Mouse (Mus musculus): ENCODE data around the gene Aldh8a1. TPM values are rescaled to one million over a fixed set of nuclear protein-coding genes. Genes with fewer than 3 reads are reported as not detected.

Gene Aldh8a1
- total and polyA plus RNA-seq, 2 experiments: 309 to 384 TPM

- TF ChIP-seq CTCF (IDR thresholded peaks at IDR 0.05; ENCODE audit: low read depth, low read length) (no peak), POLR2A (IDR thresholded peaks at IDR 0.05; ENCODE audit: extremely low read depth, insufficient read depth, low read length) (no peak)
- Histone ChIP-seq H3K27me3 (ENCODE audit: control insufficient read depth, insufficient read depth, low read length) (no peaks in the 10 kb centered on the region), H3K36me3 (ENCODE audit: control insufficient read depth, insufficient read depth, low read length) (no peaks in the 10 kb centered on the region), H3K4me3 (ENCODE audit: insufficient read depth, low read depth, low read length) (no peak overlapping the region), H3K27ac (replicated peaks; ENCODE audit: insufficient read depth, low read depth, low read length) (peak overlapping the region; percentile 38), H3K9ac (ENCODE audit: low read depth, low read length) (no peak overlapping the region), H3K79me2 (ENCODE audit: control insufficient read depth, insufficient read depth, low read length) (no peaks in the 10 kb centered on the region), H3K4me1 (ENCODE audit: control insufficient read depth, insufficient read depth, low read length) (peaks cover 46% of the 10 kb centered on the region)
- peak; percentile 20 for DNase-seq (ENCODE audit: extremely low read depth, low read depth, low spot score)
- 55% methylated on average over 8 of the region's 8 CpGs for WGBS
These were observed 66.7 kb downstream of the Aldh8a1 start for GRCm38 (mm10) chr10:21443646-21444324.

- TF ChIP-seq POLR2A (IDR thresholded peaks at IDR 0.05; ENCODE audit: extremely low read depth, insufficient read depth, low read length) (no peak), CTCF (IDR thresholded peaks at IDR 0.05; ENCODE audit: low read depth, low read length) (0 out of 2 replicates have a peak, but pooled peaks have one; percentile 4)
- H3K79me2 ChIP-seq (ENCODE audit: control insufficient read depth, insufficient read depth, low read length): no peaks in the 10 kb centered on the region
- H3K36me3 ChIP-seq (ENCODE audit: control insufficient read depth, insufficient read depth, low read length): no peaks in the 10 kb centered on the region
- 30% methylated on average over 9 of the region's 9 CpGs for WGBS
- no peak overlapping the region for H3K4me3 ChIP-seq (ENCODE audit: insufficient read depth, low read depth, low read length)
- peaks cover 46% of the 10 kb centered on the region for H3K4me1 ChIP-seq (ENCODE audit: control insufficient read depth, insufficient read depth, low read length)
- 0 out of 2 replicates have a peak overlapping the region, but pooled peaks have one; percentile 0 for H3K9ac ChIP-seq (ENCODE audit: low read depth, low read length)
- H3K27ac ChIP-seq (replicated peaks; ENCODE audit: insufficient read depth, low read depth, low read length): peak overlapping the region; percentile 65
- peak; percentile 99 for DNase-seq (ENCODE audit: extremely low read depth, low read depth, low spot score)
- H3K27me3 ChIP-seq (ENCODE audit: control insufficient read depth, insufficient read depth, low read length): no peaks in the 10 kb centered on the region
These were observed 67.3 kb downstream of the Aldh8a1 start for GRCm38 (mm10) chr10:21444410-21444809.

Other genes starting within 250 kb of the Aldh8a1 start
- gene Myb, start 216.3 kb upstream of the Aldh8a1 start, total RNA-seq (2014; rRNA removed): 0.09 TPM in 1 of 2 replicates, not detected in the other
- gene Myb, start 216.3 kb upstream of the Aldh8a1 start, polyA plus RNA-seq (2012; rRNA removed): 0.10 TPM in 1 of 2 replicates, not detected in the other
- gene Hbs1l, start 81.3 kb upstream of the Aldh8a1 start, total RNA-seq (2014; rRNA removed): 78.1 and 92.2 TPM in 2 replicates
- 17.1 and 21.3 TPM in 2 replicates for gene Hbs1l, start 81.3 kb upstream of the Aldh8a1 start, polyA plus RNA-seq (2012; rRNA removed)
- gene 1700020N01Rik, start 215.9 kb downstream of the Aldh8a1 start, total RNA-seq (2014; rRNA removed): 0.13 TPM in 1 of 2 replicates, not detected in the other
- gene 1700020N01Rik, start 215.9 kb downstream of the Aldh8a1 start, polyA plus RNA-seq (2012; rRNA removed): not detected in 2 replicates